Mouse (Mus musculus) c-Kit-positive CD71-positive TER-119-positive erythroid progenitor cells, embryonic 14.5 days (primary cell): ENCODE data around the gene Synj2.

Experiments
- DNase-seq: peaks from one replicate; pipeline ENCODE4 v3.0.0-alpha.2; 2013; ENCODE audit warnings: low spot score

Synj2 gene

GRCm38 (mm10) chr17:6052801-6053200 is 111.7 kb downstream of the Synj2 start:
- DNase-seq: no peak

GRCm38 (mm10) chr17:6054934-6055355 is 113.9 kb downstream of the Synj2 start:
- DNase-seq: peak; percentile 72

- no peak for DNase-seq
Measured at GRCm38 (mm10) chr17:6062793-6063192, 121.7 kb downstream of the Synj2 start.

GRCm38 (mm10) chr17:6063532-6063931 is 122.5 kb downstream of the Synj2 start:
- no peak for DNase-seq

- no peak for DNase-seq
Measured at GRCm38 (mm10) chr17:6066021-6066420, 124.9 kb downstream of the Synj2 start.

- no peak for DNase-seq
Measured at GRCm38 (mm10) chr17:6067613-6068012, 126.5 kb downstream of the Synj2 start.

GRCm38 (mm10) chr17:6069866-6070265 is 128.8 kb downstream of the Synj2 start:
- no peak for DNase-seq

GRCm38 (mm10) chr17:6073405-6073804 is 132.3 kb downstream of the Synj2 start:
- DNase-seq: no peak

- peak; percentile 96 for DNase-seq
Measured at GRCm38 (mm10) chr17:6079287-6080122, 138.4 kb downstream of the Synj2 start, which contains the start of the genes Serac1 and Gtf2h5. Gene Serac1, minus strand, starts transcription at chr17:6079741. Gene Gtf2h5, plus strand, starts transcription at chr17:6079786.

GRCm38 (mm10) chr17:6083323-6083890 is 142.3 kb downstream of the Synj2 start:
- no peak for DNase-seq

GRCm38 (mm10) chr17:6091604-6092003 is 150.5 kb downstream of the Synj2 start:
- no peak for DNase-seq
